In genomic region chr10:75059396-75059795, GRCm38 (mm10) we compare ENCODE assay signal across 8 mouse cellular contexts. TPM values are rescaled to one million over a fixed set of nuclear protein-coding genes. Genes with fewer than 3 reads are reported as not detected.
DNase-seq lines count a peak whose midpoint lies in the region; ATAC-seq lines count a peak whose summit lies in the region.

No protein-coding gene starts in this region.

- peak; percentile 94 for DNase-seq in NIH3T3 (ENCODE audit: low read depth)
- peak; percentile 77 for DNase-seq in cerebellum, adult 9-11 months
- peak; percentile 76 to 82 for DNase-seq in frontal cortex, postnatal 36 days (ENCODE audit: low spot score in 2 of 2)
- peak; percentile 84 for DNase-seq in hindbrain, embryonic 14.5 days (ENCODE audit: low spot score)
- peak; percentile 70 to 72 for DNase-seq in layer of hippocampus, postnatal 36 days
- DNase-seq in lung, postnatal 25 days (ENCODE audit: low spot score): peak; percentile 87
- peak; percentile 84 for DNase-seq in right cerebral cortex, adult 18-20 months
- peak; percentile 78 for DNase-seq in urinary bladder, postnatal 14 days (ENCODE audit: low spot score)

- H3K9me3 ChIP-seq in hindbrain, embryonic 14.5 days (ENCODE audit: control insufficient read depth, low read length): no peaks in the 10 kb centered on the region

- no peaks in the 10 kb centered on the region for H3K27me3 ChIP-seq in hindbrain, embryonic 14.5 days (ENCODE audit: control insufficient read depth, insufficient read depth, low read length)

- H3K4me1 ChIP-seq in hindbrain, embryonic 14.5 days (replicated peaks; ENCODE audit: control insufficient read depth, insufficient read depth, low read length): peaks cover 46% of the 10 kb centered on the region

- H3K27ac ChIP-seq in hindbrain, embryonic 14.5 days: no peak overlapping the region

- peak; percentile 38; the same call in 1 of the 2 replicates for ATAC-seq in hindbrain, embryonic 14.5 days (ENCODE audit: low FRiP score)

- under 1% methylated on average over 11 of the region's 11 CpGs for WGBS in hindbrain, embryonic 14.5 days

- H3K9ac ChIP-seq in hindbrain, embryonic 14.5 days: no peak overlapping the region

- peak overlapping the region; percentile 91; the same call in 1 of the 2 replicates for H3K4me3 ChIP-seq in hindbrain, embryonic 14.5 days (replicated peaks; ENCODE audit: low read length)

- H3K4me2 ChIP-seq in hindbrain, embryonic 14.5 days (replicated peaks): peak overlapping the region; percentile 92

- no peaks in the 10 kb centered on the region for H3K36me3 ChIP-seq in hindbrain, embryonic 14.5 days (replicated peaks; ENCODE audit: control insufficient read depth, insufficient read depth)

RNA-seq across cellular contexts. Expression of gene Bcr, which starts 1.0 kb away (rescaled TPM):
- 19.6 and 24.0 TPM in 2 replicates for polyA plus RNA-seq in hindbrain, embryonic 14.5 days (2014; fragmentation: Nextera tagmentation; extraction: Ambion mirVana)
- 100 to 1,000 TPM; 121 to 133 TPM for total RNA-seq in layer of hippocampus, postnatal 36 days (2021)

RNA-seq across cellular contexts. Expression of gene Rab36, which starts 22.5 kb away (rescaled TPM):
- polyA plus RNA-seq in hindbrain, embryonic 14.5 days (2014; fragmentation: Nextera tagmentation; extraction: Ambion mirVana): 14.5 and 17.0 TPM in 2 replicates
- total RNA-seq in layer of hippocampus, postnatal 36 days (2021): 10 to 100 TPM; 30.4 to 32.2 TPM

RNA-seq across cellular contexts. Expression of gene Rsph14, which starts 27.0 kb away (rescaled TPM):
- polyA plus RNA-seq in hindbrain, embryonic 14.5 days (2014; fragmentation: Nextera tagmentation; extraction: Ambion mirVana): 0.20 and 0.50 TPM in 2 replicates
- 1 to 10 TPM in 1 of 2 experiments, not detected in 1; 1.1 TPM for total RNA-seq in layer of hippocampus, postnatal 36 days (2021)
